Mouse (Mus musculus) embryonic facial prominence, embryonic 10.5 days (tissue): Measurements from ENCODE around the gene Kifc1. TPM values are rescaled to one million over a fixed set of nuclear protein-coding genes. Genes with fewer than 3 reads are reported as not detected.

Experiments used
- DNase-seq: peaks from one replicate; pipeline ENCODE4 v3.0.0-alpha.2; 2017; ENCODE audit warnings: low spot score
- H3K27ac ChIP-seq: fragments of 300-500 bp; sonication (generic); replicated peaks from 2 replicates; pipeline ENCODE4 v1.5.1; 2016; ENCODE audit warnings: mild to moderate bottlenecking
- H3K27me3 ChIP-seq: fragments of 300-500 bp; sonication (generic); replicated peaks from 2 replicates; pipeline ENCODE4 v1.6.1; 2016; ENCODE audit warnings: low read depth, mild to moderate bottlenecking; ENCODE audit not compliant: poor library complexity, severe bottlenecking
- H3K36me3 ChIP-seq: fragments of 300-500 bp; sonication (generic); replicated peaks from 2 replicates; pipeline ENCODE4 v1.6.1; 2016; ENCODE audit warnings: mild to moderate bottlenecking, moderate library complexity
- H3K4me1 ChIP-seq: fragments of 300-500 bp; sonication (generic); 2 replicates; pipeline ENCODE4 v1.6.1; 2016
- H3K4me3 ChIP-seq: fragments of 300-500 bp; sonication (generic); 2 replicates; pipeline ENCODE4 v1.5.1; 2016; ENCODE audit warnings: mild to moderate bottlenecking, moderate library complexity
- H3K9me3 ChIP-seq: fragments of 300-500 bp; sonication (generic); 2 replicates; pipeline ENCODE4 v1.6.1; 2016; ENCODE audit warnings: mild to moderate bottlenecking
- WGBS: fragments of 180-500 bp; shearing (Covaris S2); methylation state at CpG from one replicate; pipeline ENCODE4 v1.1.7; 2016; 5-methylcytosine and 5-hydroxymethylcytosine counted together
- polyA plus RNA-seq: library from polyadenylated mRNA; unstranded; fragments of >200 nt; fragmentation: Nextera tagmentation; extraction: Ambion mirVana; gene quantifications from 2 replicates; pipeline ENCODE4 v1.2.1, GENCODE M21; 2016

The Kifc1 gene
- polyA plus RNA-seq: 7.0 and 8.5 TPM in 2 replicates

- H3K9me3 ChIP-seq: no peaks in the 10 kb centered on the region
- H3K4me3 ChIP-seq: peak within 1 kb of the TSS; percentile 68
- peak; percentile 100 for DNase-seq
- peak within 1 kb of the TSS; percentile 90 for H3K27ac ChIP-seq
- H3K36me3 ChIP-seq: peaks cover 15% of the 10 kb centered on the region
- WGBS: under 1% methylated on average over 49 of the region's 49 CpGs
- 0 out of 2 replicates have a peak, but pooled peaks cover 4% of the 10 kb centered on the region for H3K27me3 ChIP-seq
- H3K4me1 ChIP-seq: peaks cover 19% of the 10 kb centered on the region
These were observed at the start of gene Kifc1 for GRCm38 (mm10) chr17:33890533-33891059. Kifc1 (minus strand) TSS chr17:33890661.

- H3K36me3 ChIP-seq: peaks cover 78% of the 10 kb centered on the region
- peak overlapping the region; percentile 93 for H3K4me3 ChIP-seq
- 81% methylated on average over 11 of the region's 11 CpGs for WGBS
- no peak for DNase-seq
- H3K27ac ChIP-seq: no peak overlapping the region
- peaks cover 28% of the 10 kb centered on the region for H3K4me1 ChIP-seq
- H3K9me3 ChIP-seq: no peaks in the 10 kb centered on the region
- no peaks in the 10 kb centered on the region for H3K27me3 ChIP-seq
These were observed 48.3 kb upstream of the Kifc1 start for GRCm38 (mm10) chr17:33938783-33939182.

GRCm38 (mm10) chr17:33936993-33937392, 46.5 kb upstream of the Kifc1 start:
- DNase-seq: no peak
- 86% methylated on average over 15 of the region's 15 CpGs for WGBS
- peak overlapping the region; percentile 31; the same call in 1 of the 2 replicates for H3K4me3 ChIP-seq
- peaks cover 78% of the 10 kb centered on the region for H3K36me3 ChIP-seq
- H3K9me3 ChIP-seq: no peaks in the 10 kb centered on the region
- no peaks in the 10 kb centered on the region for H3K27me3 ChIP-seq
- H3K4me1 ChIP-seq: peaks cover 38% of the 10 kb centered on the region
- no peak overlapping the region for H3K27ac ChIP-seq

DNA sequence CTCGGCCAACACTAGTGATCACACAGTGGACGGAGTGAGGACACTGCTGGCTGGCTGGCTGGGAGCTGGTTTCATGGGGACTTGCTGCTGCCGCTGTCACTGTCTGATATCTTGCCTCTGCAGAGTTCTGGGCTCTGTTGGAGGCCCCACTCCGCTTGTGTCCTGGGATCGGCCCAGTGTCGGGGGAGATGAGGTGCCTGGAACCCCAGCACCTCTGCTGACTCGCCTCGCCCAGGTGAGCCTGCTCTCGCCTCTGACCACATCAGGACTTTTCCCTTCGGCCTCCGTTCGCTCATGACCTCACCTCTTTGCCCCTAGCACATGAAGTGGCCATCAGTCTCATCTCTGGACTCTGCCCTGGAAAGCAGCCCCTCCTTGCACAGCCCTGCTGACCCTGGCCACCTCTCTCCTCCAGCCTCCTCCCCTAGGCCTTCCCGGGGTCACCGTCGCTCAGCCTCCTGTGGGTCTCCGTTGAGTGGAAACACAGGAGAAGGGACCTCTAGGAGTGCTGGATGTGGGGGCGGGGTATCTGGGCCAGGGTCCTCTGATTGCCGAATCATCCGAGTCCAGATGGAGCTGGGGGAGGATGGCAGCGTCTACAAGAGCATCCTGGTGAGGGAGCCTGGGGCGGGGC, 45.1 kb upstream of the Kifc1 start:
- H3K27me3 ChIP-seq: peaks cover 3% of the 10 kb centered on the region; the same call in 1 of the 2 replicates
- H3K36me3 ChIP-seq: peaks cover 73% of the 10 kb centered on the region
- 86% methylated on average over 21 of the region's 21 CpGs for WGBS
- no peak overlapping the region for H3K27ac ChIP-seq
- H3K4me1 ChIP-seq: peaks cover 39% of the 10 kb centered on the region
- 0 out of 2 replicates have a peak overlapping the region, but pooled peaks have one; percentile 16 for H3K4me3 ChIP-seq
- no peaks in the 10 kb centered on the region for H3K9me3 ChIP-seq
- DNase-seq: no peak

GRCm38 (mm10) chr17:33932970-33933369, 42.5 kb upstream of the Kifc1 start:
- Histone ChIP-seq H3K4me1 (peaks cover 49% of the 10 kb centered on the region), H3K9me3 (no peaks in the 10 kb centered on the region), H3K4me3 (peak overlapping the region; percentile 91; the same call in 1 of the 2 replicates), H3K27me3 (peaks cover 3% of the 10 kb centered on the region; the same call in 1 of the 2 replicates), H3K36me3 (peaks cover 59% of the 10 kb centered on the region), H3K27ac (no peak overlapping the region)
- no peak for DNase-seq
- WGBS: 78% methylated on average over 15 of the region's 15 CpGs

- 74% methylated on average over 14 of the region's 14 CpGs for WGBS
- Histone ChIP-seq H3K27me3 (peaks cover 3% of the 10 kb centered on the region; the same call in 1 of the 2 replicates), H3K36me3 (peaks cover 57% of the 10 kb centered on the region), H3K4me3 (peak overlapping the region; percentile 91; the same call in 1 of the 2 replicates), H3K9me3 (no peaks in the 10 kb centered on the region), H3K4me1 (peaks cover 52% of the 10 kb centered on the region), H3K27ac (no peak overlapping the region)
- DNase-seq: no peak
These were observed 42.0 kb upstream of the Kifc1 start for GRCm38 (mm10) chr17:33932448-33932847.

- Histone ChIP-seq H3K36me3 (peaks cover 56% of the 10 kb centered on the region), H3K4me3 (peak overlapping the region; percentile 91; the same call in 1 of the 2 replicates), H3K27ac (no peak overlapping the region), H3K4me1 (peaks cover 52% of the 10 kb centered on the region), H3K9me3 (no peaks in the 10 kb centered on the region), H3K27me3 (peaks cover 3% of the 10 kb centered on the region; the same call in 1 of the 2 replicates)
- DNase-seq: no peak
- 90% methylated on average over 11 of the region's 11 CpGs for WGBS
These were observed 41.5 kb upstream of the Kifc1 start for GRCm38 (mm10) chr17:33931947-33932346.

- WGBS: 34% methylated on average over 18 of the region's 18 CpGs
- H3K36me3 ChIP-seq: peaks cover 54% of the 10 kb centered on the region
- H3K27me3 ChIP-seq: peaks cover 3% of the 10 kb centered on the region; the same call in 1 of the 2 replicates
These were observed 40.9 kb upstream of the Kifc1 start for GRCm38 (mm10) chr17:33931159-33931866.

DNA sequence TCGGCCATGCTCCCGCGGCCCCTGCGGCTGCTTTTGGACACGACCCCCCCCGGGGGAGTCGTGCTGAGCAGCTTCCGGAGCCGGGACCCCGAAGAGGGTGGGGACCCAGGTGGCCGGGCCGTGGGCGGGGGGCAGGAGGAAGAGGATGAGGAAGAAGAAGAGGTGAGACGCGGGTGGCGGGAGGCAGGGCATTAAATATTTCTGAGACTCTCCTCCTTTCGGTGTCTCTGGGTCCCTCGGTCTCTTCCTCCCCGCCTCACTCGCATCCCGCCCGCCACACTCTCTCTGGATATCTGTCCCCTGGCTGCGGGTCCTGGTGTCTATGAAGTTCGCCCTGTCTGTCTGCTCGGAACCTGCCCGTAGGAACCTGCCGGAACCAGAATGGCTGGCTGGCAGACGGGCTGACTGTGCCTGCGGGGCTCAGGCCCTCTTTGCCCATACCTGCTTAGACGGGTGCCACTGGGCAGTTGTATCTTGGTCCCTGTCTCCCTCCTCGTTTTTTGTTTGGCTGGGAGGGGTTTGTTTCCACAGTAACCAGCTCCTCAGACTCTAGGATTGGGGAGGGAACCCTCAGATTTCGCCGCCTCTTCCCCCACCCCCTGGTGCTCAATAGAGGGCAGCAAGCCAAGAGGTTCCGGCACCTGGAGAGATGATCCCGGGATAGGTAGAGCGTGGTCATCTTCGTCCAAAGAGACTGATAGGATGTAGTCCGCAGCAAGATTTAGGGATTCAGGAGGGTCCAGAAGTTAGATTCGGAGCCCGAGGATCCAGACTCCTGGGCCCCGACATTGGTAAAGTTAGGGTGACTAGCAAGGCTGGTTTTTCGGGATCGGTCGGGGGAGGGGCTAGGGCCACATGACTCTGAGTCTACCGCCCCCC, 40.1 kb upstream of the Kifc1 start:
- peak; percentile 60 for DNase-seq
- Histone ChIP-seq H3K27me3 (peaks cover 3% of the 10 kb centered on the region; the same call in 1 of the 2 replicates), H3K4me3 (peak overlapping the region; percentile 91), H3K27ac (peak overlapping the region; percentile 90), H3K36me3 (peaks cover 54% of the 10 kb centered on the region), H3K9me3 (no peaks in the 10 kb centered on the region), H3K4me1 (peaks cover 52% of the 10 kb centered on the region)
- under 1% methylated on average over 45 of the region's 45 CpGs for WGBS

More at GRCm38 (mm10) chr17:33931159-33931866, 40.9 kb upstream of the Kifc1 start:
- no peak for DNase-seq
- Histone ChIP-seq H3K4me1 (peaks cover 52% of the 10 kb centered on the region), H3K27ac (peak overlapping the region; percentile 90), H3K9me3 (no peaks in the 10 kb centered on the region), H3K4me3 (peak overlapping the region; percentile 91)

GRCm38 (mm10) chr17:33929371-33930279, 39.2 kb upstream of the Kifc1 start, which contains the start of gene Rgl2:
Rgl2 (plus strand) TSS chr17:33929543.
- Histone ChIP-seq H3K4me1 (peaks cover 49% of the 10 kb centered on the region), H3K27ac (peak within 1 kb of the TSS; percentile 90), H3K9me3 (no peaks in the 10 kb centered on the region), H3K36me3 (peaks cover 53% of the 10 kb centered on the region), H3K27me3 (peaks cover 3% of the 10 kb centered on the region; the same call in 1 of the 2 replicates), H3K4me3 (peak within 1 kb of the TSS; percentile 91)
- under 1% methylated on average over 80 of the region's 80 CpGs for WGBS
- peak; percentile 96 for DNase-seq
